Mouse (Mus musculus) megakaryocyte, embryonic 14.5 days (primary cell): ENCODE results near the gene Ubxn1. TPM values are rescaled to one million over a fixed set of nuclear protein-coding genes. Genes with fewer than 3 reads are reported as not detected.

Source experiments
- H3K27me3 ChIP-seq: replicated peaks from 2 replicates; pipeline ENCODE3; 2012; ENCODE audit warnings: inconsistent platforms
- H3K36me3 ChIP-seq: replicated peaks from 2 replicates; pipeline ENCODE3; 2012; ENCODE audit warnings: low read length, inconsistent platforms, mixed read lengths
- H3K4me1 ChIP-seq: 2 replicates; pipeline ENCODE4 v1.6.1; 2012; ENCODE audit warnings: inconsistent platforms
- H3K4me3 ChIP-seq: replicated peaks from 2 replicates; pipeline ENCODE3; 2012; ENCODE audit warnings: moderate library complexity, mild to moderate bottlenecking, inconsistent platforms
- H3K9me3 ChIP-seq: 2 replicates; pipeline ENCODE4 v1.6.1; 2012; ENCODE audit warnings: inconsistent platforms
- FLI1 ChIP-seq: IDR thresholded peaks from 2 replicates; pipeline ENCODE4 v1.6.1; 2012; ENCODE audit warnings: low read length, inconsistent platforms, mixed read lengths
- GATA1 ChIP-seq: IDR thresholded peaks from 3 replicates; pipeline ENCODE4 v1.6.1; 2012; ENCODE audit warnings: mixed read lengths, low read length, inconsistent platforms, borderline replicate concordance
- polyA plus RNA-seq: library from polyadenylated mRNA; stranded (reverse); fragments of >175 nt; gene quantifications from 2 replicates; pipeline ENCODE4 v1.2.3, GENCODE M21; 2012; ENCODE audit warnings: low replicate concordance; ENCODE audit not compliant: insufficient read depth

The Ubxn1 gene
- polyA plus RNA-seq, 1 experiment: 325 TPM

DNA sequence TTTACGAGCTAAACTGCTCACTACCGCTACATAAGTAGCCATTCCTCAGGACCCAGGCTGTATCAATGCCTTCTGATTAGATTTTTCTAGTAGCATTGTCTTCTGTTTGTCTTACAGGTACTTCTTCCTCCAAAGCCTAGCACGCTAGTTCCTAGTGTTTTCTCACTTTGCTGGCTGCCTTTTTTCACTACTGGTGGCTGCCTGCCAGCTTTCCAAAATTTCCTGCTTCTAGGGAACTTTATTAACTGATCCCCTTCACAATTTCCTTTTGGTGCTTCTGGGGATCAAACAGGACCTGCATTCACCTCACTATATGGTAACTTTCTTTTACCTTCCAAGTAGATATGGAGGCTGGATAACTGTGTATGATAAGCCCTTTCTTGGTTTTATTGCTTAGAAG lies 27.8 kb downstream of the Ubxn1 start:
- peaks cover 64% of the 10 kb centered on the region for H3K36me3 ChIP-seq
- H3K4me1 ChIP-seq: peaks cover 70% of the 10 kb centered on the region
- no peaks in the 10 kb centered on the region for H3K9me3 ChIP-seq
- TF ChIP-seq GATA1 (no peak), FLI1 (no peak)
- no peaks in the 10 kb centered on the region for H3K27me3 ChIP-seq
- peak overlapping the region; percentile 100 for H3K4me3 ChIP-seq

GRCm38 (mm10) chr19:8903412-8903811 lies 32.1 kb downstream of the Ubxn1 start:
- H3K36me3 ChIP-seq: peaks cover 79% of the 10 kb centered on the region
- no peaks in the 10 kb centered on the region for H3K9me3 ChIP-seq
- H3K27me3 ChIP-seq: no peaks in the 10 kb centered on the region
- peaks cover 37% of the 10 kb centered on the region for H3K4me1 ChIP-seq
- no peak for TF ChIP-seq GATA1
- TF ChIP-seq FLI1: no peak
- no peak overlapping the region for H3K4me3 ChIP-seq

DNA sequence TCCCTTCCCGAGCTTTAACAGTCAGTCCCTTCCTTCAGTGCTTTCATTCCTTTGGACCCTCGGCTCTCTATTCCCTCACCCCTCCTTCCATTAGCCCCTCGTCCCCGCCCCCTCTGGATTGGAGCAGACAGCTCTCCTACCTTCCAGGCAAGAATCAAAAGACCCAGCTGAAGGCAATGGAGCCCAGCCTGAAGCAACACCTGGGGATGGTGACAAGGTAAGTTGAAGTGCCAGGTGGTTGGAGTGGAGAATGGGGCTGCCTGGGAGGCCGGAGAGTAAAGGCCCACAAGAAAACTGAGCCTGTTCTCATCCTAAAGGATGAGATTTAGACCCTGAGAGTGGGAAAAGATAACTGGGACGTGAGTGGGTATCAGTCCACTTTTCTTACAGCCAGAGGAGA lies 37.2 kb downstream of the Ubxn1 start:
- H3K36me3 ChIP-seq: peaks cover 98% of the 10 kb centered on the region
- TF ChIP-seq FLI1: no peak
- TF ChIP-seq GATA1: no peak
- no peaks in the 10 kb centered on the region for H3K27me3 ChIP-seq
- no peak overlapping the region for H3K4me3 ChIP-seq
- H3K4me1 ChIP-seq: no peaks in the 10 kb centered on the region
- H3K9me3 ChIP-seq: no peaks in the 10 kb centered on the region

- no peaks in the 10 kb centered on the region for H3K9me3 ChIP-seq
- no peaks in the 10 kb centered on the region for H3K4me1 ChIP-seq
- H3K36me3 ChIP-seq: peaks cover 100% of the 10 kb centered on the region
- H3K27me3 ChIP-seq: no peaks in the 10 kb centered on the region
- TF ChIP-seq GATA1 (no peak), FLI1 (no peak)
- no peak overlapping the region for H3K4me3 ChIP-seq
Observed at GRCm38 (mm10) chr19:8911810-8912209, 40.5 kb downstream of the Ubxn1 start.

DNA sequence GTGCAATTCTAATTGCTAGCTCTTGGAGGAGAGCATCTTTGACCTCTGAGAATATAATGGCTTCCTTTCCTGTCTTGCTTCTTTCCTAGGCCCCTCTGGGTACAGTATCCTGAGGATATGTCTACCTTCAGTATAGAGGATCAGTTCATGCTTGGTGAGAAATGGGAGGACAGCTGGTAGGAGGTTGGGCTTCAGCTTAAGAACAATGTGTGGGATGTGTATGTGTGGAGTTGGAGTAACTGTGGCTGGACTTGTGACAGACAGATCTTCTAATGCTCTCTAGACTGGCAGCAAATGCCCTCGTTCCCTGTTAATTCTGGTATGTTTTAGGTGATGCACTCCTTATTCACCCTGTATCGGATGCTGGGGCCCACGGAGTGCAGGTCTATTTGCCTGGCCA lies 42.9 kb downstream of the Ubxn1 start:
- no peaks in the 10 kb centered on the region for H3K9me3 ChIP-seq
- peaks cover 3% of the 10 kb centered on the region; the same call in 1 of the 2 replicates for H3K4me1 ChIP-seq
- H3K27me3 ChIP-seq: no peaks in the 10 kb centered on the region
- H3K36me3 ChIP-seq: peaks cover 83% of the 10 kb centered on the region
- H3K4me3 ChIP-seq: no peak overlapping the region
- TF ChIP-seq GATA1: no peak
- TF ChIP-seq FLI1: no peak

DNA sequence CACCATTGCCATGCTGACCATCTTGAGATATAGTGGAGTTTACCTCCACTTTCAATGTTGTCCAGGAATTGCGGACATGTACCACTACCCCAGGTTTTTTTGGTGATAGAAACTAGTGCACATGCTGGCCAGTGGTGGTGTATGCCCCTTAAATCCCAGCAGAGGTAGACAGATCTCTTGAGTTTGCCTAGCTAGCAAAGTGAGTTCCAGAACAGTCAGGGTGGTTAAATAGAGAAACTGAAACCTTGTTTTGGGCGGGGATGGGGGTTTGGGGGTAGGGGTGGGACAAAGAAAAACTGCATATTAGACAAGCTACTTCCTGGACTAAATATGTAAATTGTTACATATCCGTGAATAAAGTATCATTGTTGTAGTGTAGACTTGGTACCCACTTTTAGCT lies 47.7 kb downstream of the Ubxn1 start:
- Histone ChIP-seq H3K36me3 (peaks cover 49% of the 10 kb centered on the region), H3K4me3 (peak overlapping the region; percentile 7), H3K4me1 (peaks cover 38% of the 10 kb centered on the region), H3K9me3 (no peaks in the 10 kb centered on the region), H3K27me3 (no peaks in the 10 kb centered on the region)
- TF ChIP-seq GATA1 (no peak), FLI1 (no peak)

GRCm38 (mm10) chr19:8919684-8920072 lies 48.4 kb downstream of the Ubxn1 start:
- peaks cover 46% of the 10 kb centered on the region for H3K36me3 ChIP-seq
- H3K9me3 ChIP-seq: no peaks in the 10 kb centered on the region
- H3K4me3 ChIP-seq: peak overlapping the region; percentile 97
- peaks cover 38% of the 10 kb centered on the region for H3K4me1 ChIP-seq
- no peak for TF ChIP-seq GATA1
- TF ChIP-seq FLI1: no peak
- no peaks in the 10 kb centered on the region for H3K27me3 ChIP-seq

DNA sequence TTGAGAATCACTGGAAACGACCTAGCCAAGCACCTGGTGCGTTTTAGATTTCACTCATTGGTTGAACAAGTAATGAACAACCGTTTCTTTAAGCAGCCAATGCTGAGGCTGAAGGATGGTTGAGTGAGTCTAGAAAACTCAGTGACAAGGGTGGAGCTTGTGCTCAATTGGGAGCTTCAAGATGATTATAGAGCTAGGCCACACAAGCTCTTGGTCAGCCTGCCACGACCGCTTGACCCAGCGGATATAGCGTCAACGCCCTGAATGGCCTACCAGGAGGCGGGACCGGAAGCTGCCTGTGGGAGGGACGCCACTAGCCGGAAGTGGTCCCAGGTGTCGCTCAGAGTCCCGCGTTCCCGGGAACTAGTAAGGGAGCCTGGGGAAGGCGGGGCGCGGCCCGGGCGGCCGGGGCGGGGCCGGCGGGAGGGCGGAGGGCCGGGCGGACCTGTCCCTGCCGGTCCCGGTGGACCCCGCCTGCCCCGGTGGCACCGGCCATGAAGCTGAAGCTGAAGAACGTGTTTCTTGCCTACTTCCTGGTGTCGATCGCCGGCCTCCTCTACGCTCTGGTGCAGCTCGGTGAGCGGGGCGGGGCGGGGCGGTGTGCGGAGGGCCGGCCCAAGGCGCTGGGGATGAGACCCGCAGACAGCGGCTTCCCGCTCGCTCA lies 48.9 kb downstream of the Ubxn1 start, which contains the start of gene B3gat3:
B3gat3 (plus strand) TSS at position 302 of the 664 bp plus-strand sequence.
- Histone ChIP-seq H3K4me1 (peaks cover 38% of the 10 kb centered on the region), H3K4me3 (peak within 1 kb of the TSS; percentile 97), H3K27me3 (no peaks in the 10 kb centered on the region), H3K36me3 (peaks cover 43% of the 10 kb centered on the region), H3K9me3 (no peaks in the 10 kb centered on the region)
- TF ChIP-seq GATA1 (no peak), FLI1 (peak; percentile 91)

DNA sequence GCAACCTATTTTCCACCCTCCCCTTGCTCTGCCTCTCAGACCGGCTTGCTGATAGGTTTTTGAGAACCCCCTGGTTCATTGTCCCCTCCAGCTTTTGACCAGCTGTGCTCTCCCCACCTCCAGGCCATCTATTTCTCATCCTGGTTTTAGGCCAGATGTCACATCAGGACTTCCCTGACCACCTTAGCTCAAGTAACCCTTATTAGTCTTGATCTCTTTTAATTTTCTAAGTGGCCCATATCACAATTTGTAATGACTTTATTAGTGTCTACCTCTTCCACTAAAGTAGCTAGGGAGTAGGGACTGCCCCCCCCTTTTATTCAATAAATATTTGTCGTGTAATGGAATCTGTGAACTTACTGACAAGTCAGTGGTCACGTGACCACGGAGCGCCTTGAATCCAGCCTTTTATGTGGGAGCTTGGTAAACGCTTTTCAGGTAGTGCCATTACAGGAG lies 49.6 kb downstream of the Ubxn1 start:
- no peak for TF ChIP-seq GATA1
- Histone ChIP-seq H3K9me3 (no peaks in the 10 kb centered on the region), H3K27me3 (no peaks in the 10 kb centered on the region), H3K36me3 (peaks cover 43% of the 10 kb centered on the region), H3K4me3 (peak overlapping the region; percentile 97), H3K4me1 (peaks cover 42% of the 10 kb centered on the region)

DNA sequence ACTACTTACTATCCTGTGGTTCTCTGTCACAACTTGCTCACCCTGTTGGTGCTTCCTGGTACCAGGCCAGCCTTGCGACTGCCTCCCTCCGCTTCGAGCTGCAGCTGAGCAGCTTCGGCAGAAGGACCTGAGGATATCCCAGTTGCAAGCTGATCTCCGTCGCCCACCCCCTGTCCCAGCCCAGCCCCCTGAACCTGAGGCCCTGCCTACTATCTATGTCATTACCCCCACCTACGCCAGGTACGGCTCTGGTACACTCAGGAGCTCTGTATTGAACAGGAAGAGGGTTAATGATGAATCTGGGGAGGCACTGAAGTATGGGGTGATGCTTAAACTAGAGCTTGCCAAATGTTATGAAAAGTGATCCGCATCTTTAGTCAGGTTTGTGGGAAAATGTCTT lies 50.4 kb downstream of the Ubxn1 start:
- no peak for TF ChIP-seq GATA1
- no peak for TF ChIP-seq FLI1
- H3K36me3 ChIP-seq: peaks cover 43% of the 10 kb centered on the region
- H3K4me1 ChIP-seq: peaks cover 48% of the 10 kb centered on the region
- H3K27me3 ChIP-seq: no peaks in the 10 kb centered on the region
- no peaks in the 10 kb centered on the region for H3K9me3 ChIP-seq
- H3K4me3 ChIP-seq: peak overlapping the region; percentile 79

Other genes starting within 250 kb of the Ubxn1 start
- gene Chrm1, start 207.7 kb upstream of the Ubxn1 start, polyA plus RNA-seq: 0.02 TPM in 1 of 2 replicates, not detected in the other
- 139 and 161 TPM in 2 replicates for gene Slc3a2, start 148.1 kb upstream of the Ubxn1 start, polyA plus RNA-seq
- gene Wdr74, start 135.7 kb upstream of the Ubxn1 start, polyA plus RNA-seq: 3.7 and 16.5 TPM in 2 replicates
- 0.86 TPM in 1 of 2 replicates, not detected in the other for gene 1700092M07Rik, start 130.8 kb upstream of the Ubxn1 start, polyA plus RNA-seq
- gene Stx5a, start 130.1 kb upstream of the Ubxn1 start, polyA plus RNA-seq: 18.8 and 39.1 TPM in 2 replicates
- gene Nxf1, start 114.4 kb upstream of the Ubxn1 start, polyA plus RNA-seq: 10.6 and 13.3 TPM in 2 replicates
- gene Tmem223, start 100.5 kb upstream of the Ubxn1 start, polyA plus RNA-seq: 53.5 and 407 TPM in 2 replicates
- 154 and 203 TPM in 2 replicates for gene Tmem179b, start 97.0 kb upstream of the Ubxn1 start, polyA plus RNA-seq
- 33.7 and 61.6 TPM in 2 replicates for gene Taf6l, start 85.1 kb upstream of the Ubxn1 start, polyA plus RNA-seq
- gene Polr2g, start 72.9 kb upstream of the Ubxn1 start, polyA plus RNA-seq: 6.3 TPM in 1 of 2 replicates, not detected in the other
- 1.3 and 5.9 TPM in 2 replicates for gene Zbtb3, start 68.9 kb upstream of the Ubxn1 start, polyA plus RNA-seq
- gene Ttc9c, start 52.2 kb upstream of the Ubxn1 start, polyA plus RNA-seq: 0.51 TPM in 1 of 2 replicates, not detected in the other
- 13.5 and 54.1 TPM in 2 replicates for gene Hnrnpul2, start 51.5 kb upstream of the Ubxn1 start, polyA plus RNA-seq
- 44.9 and 148 TPM in 2 replicates for gene AC129217.1, start 41.7 kb upstream of the Ubxn1 start, polyA plus RNA-seq
- 124 and 182 TPM in 2 replicates for gene Bscl2, start 34.0 kb upstream of the Ubxn1 start, polyA plus RNA-seq
- gene Gng3, start 32.3 kb upstream of the Ubxn1 start, polyA plus RNA-seq: not detected in 2 replicates
- gene Lrrn4cl, start 20.7 kb upstream of the Ubxn1 start, polyA plus RNA-seq: 0.23 TPM in 1 of 2 replicates, not detected in the other
- 6.2 and 84.6 TPM in 2 replicates for gene Uqcc3, start 9.4 kb downstream of the Ubxn1 start, polyA plus RNA-seq
- gene Lbhd1, start 12.2 kb downstream of the Ubxn1 start, polyA plus RNA-seq: 1.5 TPM in 1 of 2 replicates, not detected in the other
- not detected in 2 replicates for gene Gm49403, start 12.4 kb downstream of the Ubxn1 start, polyA plus RNA-seq
- gene 1810009A15Rik, start 17.4 kb downstream of the Ubxn1 start, polyA plus RNA-seq: 10.2 and 72.7 TPM in 2 replicates
- gene Gm49416, start 17.4 kb downstream of the Ubxn1 start, polyA plus RNA-seq: 12.5 TPM in 1 of 2 replicates, not detected in the other
- 22.4 and 29.0 TPM in 2 replicates for gene Ints5, start 21.5 kb downstream of the Ubxn1 start, polyA plus RNA-seq
- 4.0 and 25.1 TPM in 2 replicates for gene Ganab, start 26.6 kb downstream of the Ubxn1 start, polyA plus RNA-seq
- gene B3gat3, start 48.9 kb downstream of the Ubxn1 start, polyA plus RNA-seq: 135 and 141 TPM in 2 replicates
- gene Rom1, start 57.9 kb downstream of the Ubxn1 start, polyA plus RNA-seq: 4.2 and 8.2 TPM in 2 replicates
- 31.6 and 32.2 TPM in 2 replicates for gene Eml3, start 58.1 kb downstream of the Ubxn1 start, polyA plus RNA-seq
- 5.1 and 27.3 TPM in 2 replicates for gene Mta2, start 70.4 kb downstream of the Ubxn1 start, polyA plus RNA-seq
- 25.5 and 37.3 TPM in 2 replicates for gene Tut1, start 82.4 kb downstream of the Ubxn1 start, polyA plus RNA-seq
- gene Eef1g, start 95.5 kb downstream of the Ubxn1 start, polyA plus RNA-seq: 36.7 and 78.5 TPM in 2 replicates
- gene Ahnak, start 117.8 kb downstream of the Ubxn1 start, polyA plus RNA-seq: 4.6 and 28.7 TPM in 2 replicates
- gene Scgb1a1, start 216.5 kb downstream of the Ubxn1 start, polyA plus RNA-seq: not detected in 2 replicates